Mouse (Mus musculus) hindlimb bud, embryonic 11.5 days (tissue): ENCODE data around the gene Gm11937.

ENCODE experiments used
- DNase-seq: peaks from one replicate; pipeline ENCODE4 v3.0.0-alpha.2; 2012; ENCODE audit warnings: low read depth, low spot score; ENCODE audit errors: extremely low spot score

Gene Gm11937

GRCm38 (mm10) chr11:99581564-99581963 lies 28.4 kb downstream of the Gm11937 start:
- DNase-seq: no peak

GRCm38 (mm10) chr11:99581051-99581450 lies 28.9 kb downstream of the Gm11937 start:
- DNase-seq: no peak

- DNase-seq: no peak
Measured at GRCm38 (mm10) chr11:99580636-99581035, 29.4 kb downstream of the Gm11937 start, which contains the start of gene Krtap1-5. Gene Krtap1-5 (minus strand): TSS chr11:99581016.

- DNase-seq: peak; percentile 41
Measured at GRCm38 (mm10) chr11:99574106-99574505, 35.9 kb downstream of the Gm11937 start.

GRCm38 (mm10) chr11:99573164-99573563 lies 36.8 kb downstream of the Gm11937 start:
- DNase-seq: no peak

GRCm38 (mm10) chr11:99566530-99566929 lies 43.5 kb downstream of the Gm11937 start, which contains the start of gene Krtap3-1:
Gene Krtap3-1 (minus strand): TSS chr11:99566630.
- no peak for DNase-seq

GRCm38 (mm10) chr11:99562580-99562979 lies 47.4 kb downstream of the Gm11937 start:
- DNase-seq: no peak
